Mouse (Mus musculus) embryonic facial prominence, embryonic 15.5 days (tissue): ENCODE results near the gene Tmem164. TPM values are rescaled to one million over a fixed set of nuclear protein-coding genes. Genes with fewer than 3 reads are reported as not detected.

ENCODE experiments used
- ATAC-seq: fragments of 200-750 bp; cut with Nextera tagmentation; 2 replicates; pipeline ENCODE4 v1.8.0; 2017; ENCODE audit warnings: low read depth, moderate TSS enrichment; ENCODE audit not compliant: insufficient number of reproducible peaks, low FRiP score, low TSS enrichment
- H3K27ac ChIP-seq: fragments of 300-500 bp; sonication (generic); replicated peaks from 2 replicates; pipeline ENCODE4 v1.5.1; 2015; ENCODE audit warnings: mild to moderate bottlenecking, inconsistent platforms
- H3K27me3 ChIP-seq: fragments of 300-500 bp; sonication (generic); 2 replicates; pipeline ENCODE4 v1.6.1; 2015; ENCODE audit warnings: inconsistent platforms
- H3K36me3 ChIP-seq: fragments of 300-500 bp; sonication (generic); 2 replicates; pipeline ENCODE4 v1.6.1; 2015; ENCODE audit warnings: mild to moderate bottlenecking, inconsistent platforms
- H3K4me1 ChIP-seq: fragments of 300-500 bp; sonication (generic); 2 replicates; pipeline ENCODE4 v1.6.1; 2015; ENCODE audit warnings: inconsistent platforms
- H3K4me2 ChIP-seq: fragments of 300-500 bp; sonication (generic); replicated peaks from 2 replicates; pipeline ENCODE4 v1.6.1; 2015; ENCODE audit warnings: mild to moderate bottlenecking, inconsistent platforms
- H3K4me3 ChIP-seq: fragments of 300-500 bp; sonication (generic); replicated peaks from 2 replicates; pipeline ENCODE4 v1.5.1; 2015; ENCODE audit warnings: mild to moderate bottlenecking, inconsistent platforms
- H3K9ac ChIP-seq: fragments of 300-500 bp; sonication (generic); 2 replicates; pipeline ENCODE4 v1.6.1; 2015; ENCODE audit warnings: inconsistent platforms
- H3K9me3 ChIP-seq: fragments of 300-500 bp; sonication (generic); replicated peaks from 2 replicates; pipeline ENCODE4 v1.6.1; 2016; ENCODE audit warnings: inconsistent platforms
- WGBS: fragments of 180-500 bp; shearing (Covaris S2); methylation state at CpG from one replicate; pipeline ENCODE4 v1.1.7; 2015; 5-methylcytosine and 5-hydroxymethylcytosine counted together
- microRNA counts: library from miRNA; unstranded; fragments of <30 nt; microRNA quantifications from one replicate; lab custom pipeline; 2016
- microRNA-seq: library from miRNA; unstranded; fragments of <30 nt; microRNA quantifications from one replicate; pipeline ENCODE4, GENCODE M21; 2016; ENCODE audit warnings: borderline number of aligned reads
- polyA plus RNA-seq: library from polyadenylated mRNA; unstranded; fragments of >200 nt; fragmentation: Nextera tagmentation; extraction: Ambion mirVana; gene quantifications from 2 replicates; pipeline ENCODE4 v1.2.1, GENCODE M21; 2015

Gene Tmem164
- polyA plus RNA-seq, 1 experiment from 2014 or later: 47.3 TPM

GRCm38 (mm10) chrX:142869844-142870243 is 188.6 kb downstream of the Tmem164 start:
- H3K4me3 ChIP-seq: no peak overlapping the region
- no peaks in the 10 kb centered on the region for H3K4me1 ChIP-seq
- 64% methylated on average over 2 of the region's 2 CpGs for WGBS
- ATAC-seq: no peak
- H3K36me3 ChIP-seq: no peaks in the 10 kb centered on the region
- H3K27me3 ChIP-seq: no peaks in the 10 kb centered on the region
- no peak overlapping the region for H3K27ac ChIP-seq
- no peak overlapping the region for H3K4me2 ChIP-seq
- H3K9me3 ChIP-seq: no peaks in the 10 kb centered on the region
- no peak overlapping the region for H3K9ac ChIP-seq

- 83% methylated on average over 5 of the region's 5 CpGs for WGBS
- Histone ChIP-seq H3K27ac (no peak overlapping the region), H3K36me3 (no peaks in the 10 kb centered on the region), H3K9ac (no peak overlapping the region), H3K9me3 (no peaks in the 10 kb centered on the region), H3K4me1 (no peaks in the 10 kb centered on the region), H3K4me3 (no peak overlapping the region), H3K27me3 (no peaks in the 10 kb centered on the region), H3K4me2 (no peak overlapping the region)
- ATAC-seq: no peak
Measured at GRCm38 (mm10) chrX:142882255-142882654, 201.0 kb downstream of the Tmem164 start.

- Histone ChIP-seq H3K4me3 (no peak overlapping the region), H3K9ac (no peak overlapping the region), H3K36me3 (no peaks in the 10 kb centered on the region), H3K4me1 (no peaks in the 10 kb centered on the region), H3K4me2 (no peak overlapping the region), H3K27me3 (no peaks in the 10 kb centered on the region), H3K27ac (no peak overlapping the region), H3K9me3 (no peaks in the 10 kb centered on the region)
- ATAC-seq: no peak
- WGBS: 73% methylated on average over 4 of the region's 4 CpGs
Measured at GRCm38 (mm10) chrX:142883593-142883992, 202.4 kb downstream of the Tmem164 start.

- H3K4me2 ChIP-seq: no peak overlapping the region
- H3K27me3 ChIP-seq: no peaks in the 10 kb centered on the region
- no peak overlapping the region for H3K9ac ChIP-seq
- H3K9me3 ChIP-seq: no peaks in the 10 kb centered on the region
- no peak for ATAC-seq
- no peaks in the 10 kb centered on the region for H3K4me1 ChIP-seq
- no peaks in the 10 kb centered on the region for H3K36me3 ChIP-seq
- 79% methylated on average over 7 of the region's 7 CpGs for WGBS
- no peak overlapping the region for H3K27ac ChIP-seq
- H3K4me3 ChIP-seq: no peak overlapping the region
Measured at GRCm38 (mm10) chrX:142885962-142886361, 204.8 kb downstream of the Tmem164 start.

MicroRNA genes within 50 kb of the gene (microRNA counts, 519-probe panel; counts per million panel counts)
- microRNA mmu-miR-652 (lab: Ali Mortazavi, UCI): 2,806 counts per million, percentile 67 among the panel's probes with 10 or more counts

Small RNAs within 50 kb of the gene (microRNA-seq; reads per million reads assigned to microRNA genes)
- 8,729 reads per million, percentile 94 among the genes with 10 or more reads in this experiment for gene Mir652
